Mouse (Mus musculus) heart, postnatal 0 days (tissue): ENCODE measurements at regions not wholly inside any gene's neighbourhood (a gene's known extent, or its start where the extent isn't known, plus 50 kb on each side); places are given as distances from the start of the nearest gene placed in this dataset.
"Not testable (repeated sequence)": the region's sequence is repeated elsewhere in the genome, so short reads cannot be mapped to it uniquely, and the experiment has no call there.

Experiments used
- ATAC-seq: fragments of 200-750 bp; cut with Nextera tagmentation; 2 replicates; pipeline ENCODE4 v1.8.0; 2017; ENCODE audit warnings: low read depth, moderate number of reproducible peaks, moderate library complexity; ENCODE audit not compliant: insufficient read depth
- DNase-seq: peaks from one replicate; pipeline ENCODE4 v3.0.0-alpha.2; 2016; ENCODE audit warnings: low spot score
- H3K27ac ChIP-seq: fragments of 300-500 bp; sonication (generic); 2 replicates; pipeline ENCODE4 v1.5.1; 2014; ENCODE audit warnings: low read depth, mild to moderate bottlenecking
- H3K27me3 ChIP-seq: fragments of 300-500 bp; sonication (generic); 2 replicates; pipeline ENCODE4 v1.6.1; 2014; ENCODE audit warnings: low read length, mixed read lengths; ENCODE audit not compliant: control insufficient read depth, insufficient read depth
- H3K36me3 ChIP-seq: fragments of 300-500 bp; sonication (generic); replicated peaks from 2 replicates; pipeline ENCODE4 v1.6.1; 2014; ENCODE audit warnings: low read length, mixed read lengths; ENCODE audit not compliant: control insufficient read depth, insufficient read depth
- H3K4me1 ChIP-seq: fragments of 300-500 bp; sonication (generic); 2 replicates; pipeline ENCODE4 v1.6.1; 2014; ENCODE audit warnings: antibody characterized with exemption; ENCODE audit not compliant: control insufficient read depth, insufficient read depth
- H3K4me2 ChIP-seq: fragments of 300-500 bp; sonication (generic); 2 replicates; pipeline ENCODE4 v1.6.1; 2014; ENCODE audit warnings: low read depth, mild to moderate bottlenecking, low read length, moderate library complexity
- H3K4me3 ChIP-seq: fragments of 300-500 bp; sonication (generic); 2 replicates; pipeline ENCODE4 v1.5.1; 2014; ENCODE audit warnings: low read depth, low read length
- H3K9ac ChIP-seq: fragments of 300-500 bp; sonication (generic); replicated peaks from 2 replicates; pipeline ENCODE4 v1.6.1; 2014; ENCODE audit warnings: low read depth, low read length, mixed read lengths
- H3K9me3 ChIP-seq: fragments of 300-500 bp; sonication (generic); replicated peaks from 2 replicates; pipeline ENCODE4 v1.6.1; 2016; ENCODE audit warnings: low read length; ENCODE audit not compliant: control insufficient read depth
- CTCF ChIP-seq: IDR thresholded peaks from 2 replicates; pipeline ENCODE4 v1.5.1; 2016; ENCODE audit warnings: antibody characterized with exemption, control low read depth, low read depth
- EP300 ChIP-seq: IDR thresholded peaks from 2 replicates; pipeline ENCODE4 v1.6.1; 2016; ENCODE audit warnings: antibody characterized with exemption, low read depth
- WGBS: fragments of 180-500 bp; shearing (Covaris S2); extraction: QIAGEN DNeasy Blood & Tissue Kit; methylation state at CpG from one replicate; pipeline ENCODE4 v1.1.7; 2014; 5-methylcytosine and 5-hydroxymethylcytosine counted together

DNA sequence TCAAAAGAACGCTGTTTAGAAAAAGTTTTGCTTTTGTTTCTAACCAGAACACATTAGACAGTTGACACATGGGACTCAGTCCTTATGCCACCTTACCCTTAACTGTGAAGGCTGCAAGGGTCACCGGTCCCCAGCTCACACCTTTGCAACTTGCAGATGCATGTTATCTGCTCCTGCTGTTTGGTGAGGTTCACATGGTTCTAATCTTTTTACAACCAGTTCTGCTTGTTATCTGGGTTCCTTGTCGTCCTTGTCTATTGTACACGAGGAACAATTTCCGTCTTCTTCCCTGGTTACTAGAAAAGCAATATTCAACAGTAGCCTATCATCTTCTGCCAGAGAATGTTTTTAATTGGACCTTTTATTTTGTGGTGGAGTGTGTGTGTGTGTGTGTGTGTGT is 200.8 kb downstream of the Gm21738 start:
- H3K4me1 ChIP-seq, H3K4me2 ChIP-seq, H3K4me3 ChIP-seq, H3K27ac ChIP-seq, H3K27me3 ChIP-seq, ATAC-seq, DNase-seq, H3K36me3 ChIP-seq, H3K9me3 ChIP-seq, H3K9ac ChIP-seq: not testable (repeated sequence)
- WGBS, result 57% methylated on average over 5 of the region's 5 CpGs

DNA sequence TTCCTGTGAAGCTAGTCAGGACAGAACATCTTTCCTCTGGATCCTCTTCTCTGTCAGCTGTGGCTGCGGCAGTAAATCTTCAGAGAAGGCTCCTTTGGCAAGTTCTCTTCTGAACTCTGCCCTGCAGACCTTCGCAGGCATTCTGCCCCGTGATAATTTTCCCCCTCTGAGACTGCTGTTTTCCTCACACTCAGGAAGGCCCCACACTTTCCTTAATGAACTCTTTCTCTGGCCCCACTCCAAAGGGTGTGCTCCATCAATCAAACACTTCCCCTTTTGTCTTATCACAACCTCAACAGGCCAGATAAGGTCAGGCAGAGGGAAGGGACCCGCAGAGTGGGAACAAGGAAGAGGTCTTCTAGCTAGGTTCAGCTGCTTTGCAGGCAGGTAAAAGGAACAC is 210.2 kb downstream of the Gm21738 start:
- H3K9me3 ChIP-seq, result no peaks in the 10 kb centered on the region
- H3K27ac ChIP-seq, result no peak overlapping the region
- no peak overlapping the region for H3K4me2 ChIP-seq
- ATAC-seq (no peak), DNase-seq (no peak)
- no peak overlapping the region for H3K4me3 ChIP-seq
- TF ChIP-seq EP300 (no peak), CTCF (no peak)
- no peaks in the 10 kb centered on the region for H3K27me3 ChIP-seq
- no peak overlapping the region for H3K9ac ChIP-seq
- H3K36me3 ChIP-seq, result no peaks in the 10 kb centered on the region
- 26% methylated on average over 4 of the region's 4 CpGs for WGBS
- no peaks in the 10 kb centered on the region for H3K4me1 ChIP-seq

DNA sequence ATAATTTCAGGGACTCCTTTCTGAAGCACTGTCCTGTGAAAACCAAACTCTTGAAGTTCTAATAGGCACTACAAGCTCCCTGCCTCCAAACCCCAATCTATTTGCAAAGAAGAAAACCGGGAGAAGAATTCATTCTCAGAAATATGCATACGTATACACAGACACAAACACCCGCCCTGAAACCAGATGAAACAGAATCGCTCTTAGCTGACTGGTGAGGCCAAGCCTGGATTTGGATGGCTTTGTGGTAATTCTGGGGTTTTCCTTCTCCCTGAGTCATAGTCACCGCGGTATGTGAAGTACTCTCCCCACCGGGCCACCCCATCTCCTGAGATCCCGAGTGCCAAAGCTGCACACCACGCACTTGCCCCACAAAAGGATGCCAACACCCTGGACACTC is 238.5 kb downstream of the Gm21738 start:
- H3K9me3 ChIP-seq, ATAC-seq, H3K27me3 ChIP-seq, H3K4me3 ChIP-seq, H3K9ac ChIP-seq, DNase-seq, H3K36me3 ChIP-seq, H3K27ac ChIP-seq, H3K4me1 ChIP-seq, H3K4me2 ChIP-seq: not testable (repeated sequence)
- WGBS, result 59% methylated on average over 9 of the region's 9 CpGs

GRCm38 (mm10) chr14:19178060-19178459 is 240.7 kb downstream of the Gm21738 start:
- WGBS, result 49% methylated on average over 3 of the region's 3 CpGs
- H3K36me3 ChIP-seq, H3K4me2 ChIP-seq, H3K4me3 ChIP-seq, H3K9ac ChIP-seq, DNase-seq, H3K27me3 ChIP-seq, H3K27ac ChIP-seq, ATAC-seq, H3K9me3 ChIP-seq, H3K4me1 ChIP-seq: not testable (repeated sequence)

- Histone ChIP-seq H3K4me1 (no peaks in the 10 kb centered on the region), H3K36me3 (no peaks in the 10 kb centered on the region), H3K4me2 (no peak overlapping the region), H3K27me3 (no peaks in the 10 kb centered on the region), H3K9me3 (no peaks in the 10 kb centered on the region), H3K27ac (no peak overlapping the region), H3K9ac (no peak overlapping the region), H3K4me3 (no peak overlapping the region)
- TF ChIP-seq EP300, result no peak
- peak; percentile 47 for TF ChIP-seq CTCF
- 9% methylated on average over 2 of the region's 2 CpGs for WGBS
- DNase-seq (peak; percentile 8), ATAC-seq (no peak)
These were observed 243.4 kb downstream of the Gm21738 start for GRCm38 (mm10) chr14:19175288-19175687.

- not testable (repeated sequence) for H3K9me3 ChIP-seq, H3K9ac ChIP-seq, H3K36me3 ChIP-seq, H3K27me3 ChIP-seq, H3K4me3 ChIP-seq, H3K4me2 ChIP-seq, DNase-seq, ATAC-seq, H3K27ac ChIP-seq, H3K4me1 ChIP-seq
- 48% methylated on average over 4 of the region's 4 CpGs for WGBS
These were observed 248.3 kb downstream of the Gm21738 start for GRCm38 (mm10) chr14:19170300-19171022.
